Mouse (Mus musculus): ENCODE results near the gene E2f6. TPM values are rescaled to one million over a fixed set of nuclear protein-coding genes. Genes with fewer than 3 reads are reported as not detected.

E2f6 gene
- polyA plus RNA-seq, 1 experiment from 2014 or later, result 28.0 TPM

DNA sequence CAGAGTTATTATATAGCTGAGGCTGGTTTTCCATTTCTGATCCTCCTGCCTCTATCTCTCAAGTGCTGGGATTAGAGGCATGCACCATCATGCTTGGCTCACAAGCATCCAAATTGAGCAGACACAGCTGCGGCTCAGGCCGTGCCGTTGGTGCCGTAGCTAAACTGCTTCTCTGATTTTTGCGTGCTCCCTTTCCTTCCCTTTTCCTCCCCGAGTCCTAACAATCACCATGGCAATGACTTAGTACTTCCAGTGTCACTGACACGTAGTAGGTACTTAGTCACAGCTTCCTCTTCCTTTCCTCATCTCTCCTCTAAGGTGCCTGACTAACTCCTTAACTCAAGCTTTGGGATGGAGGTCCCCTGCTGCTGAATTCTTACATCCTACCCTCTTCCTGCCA lies 64.9 kb downstream of the E2f6 start:
- WGBS, result 80% methylated on average over 7 of the region's 7 CpGs
- H3K9me3 ChIP-seq (ENCODE audit: control insufficient read depth, low read length), result no peaks in the 10 kb centered on the region
- H3K36me3 ChIP-seq (ENCODE audit: control insufficient read depth, insufficient read depth), result no peaks in the 10 kb centered on the region
- no peak overlapping the region for H3K4me3 ChIP-seq (replicated peaks; ENCODE audit: low read length)
- H3K4me2 ChIP-seq (ENCODE audit: low read length), result no peak overlapping the region
- no peaks in the 10 kb centered on the region for H3K27me3 ChIP-seq (replicated peaks; ENCODE audit: control insufficient read depth, insufficient read depth, low read length)
- no peak for ATAC-seq
- no peaks in the 10 kb centered on the region; the same call in 1 of the 2 replicates for H3K4me1 ChIP-seq (replicated peaks; ENCODE audit: control insufficient read depth, insufficient read depth, low read length)
- H3K27ac ChIP-seq (ENCODE audit: low read length), result no peak overlapping the region
- no peak overlapping the region for H3K9ac ChIP-seq (replicated peaks; ENCODE audit: low read depth, low read length)

GRCm38 (mm10) chr12:16876667-16877066 lies 65.9 kb downstream of the E2f6 start:
- H3K27ac ChIP-seq (ENCODE audit: low read length), result no peak overlapping the region
- H3K36me3 ChIP-seq (ENCODE audit: control insufficient read depth, insufficient read depth), result no peaks in the 10 kb centered on the region
- no peak overlapping the region for H3K9ac ChIP-seq (replicated peaks; ENCODE audit: low read depth, low read length)
- WGBS, result 46% methylated on average over 3 of the region's 3 CpGs
- H3K4me1 ChIP-seq (replicated peaks; ENCODE audit: control insufficient read depth, insufficient read depth, low read length), result no peaks in the 10 kb centered on the region; the same call in 1 of the 2 replicates
- H3K27me3 ChIP-seq (replicated peaks; ENCODE audit: control insufficient read depth, insufficient read depth, low read length), result no peaks in the 10 kb centered on the region
- no peaks in the 10 kb centered on the region for H3K9me3 ChIP-seq (ENCODE audit: control insufficient read depth, low read length)
- H3K4me2 ChIP-seq (ENCODE audit: low read length), result no peak overlapping the region
- H3K4me3 ChIP-seq (replicated peaks; ENCODE audit: low read length), result no peak overlapping the region
- no peak for ATAC-seq

DNA sequence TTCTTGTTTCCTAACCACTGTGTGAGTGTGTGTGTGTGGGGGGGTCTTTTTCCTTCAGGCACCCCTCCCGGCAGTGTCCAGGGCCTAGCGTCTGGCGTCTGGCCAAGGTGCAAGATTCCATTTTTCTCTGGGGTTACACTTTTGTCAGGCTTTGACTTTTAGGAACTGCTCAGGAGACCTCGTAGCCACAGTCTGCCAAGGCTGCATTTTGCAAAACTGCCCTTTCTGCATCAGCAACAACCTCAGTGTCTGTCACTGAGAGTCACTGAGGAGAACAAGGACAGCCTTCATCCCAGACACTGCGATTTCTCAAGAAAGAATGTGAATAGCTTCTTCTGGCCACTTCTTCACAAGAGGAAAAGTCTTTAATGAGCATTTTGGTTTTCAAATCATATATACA lies 66.4 kb downstream of the E2f6 start:
- Histone ChIP-seq H3K9ac (replicated peaks; ENCODE audit: low read depth, low read length) (no peak overlapping the region), H3K27ac (ENCODE audit: low read length) (no peak overlapping the region), H3K4me2 (ENCODE audit: low read length) (no peak overlapping the region), H3K4me1 (replicated peaks; ENCODE audit: control insufficient read depth, insufficient read depth, low read length) (no peaks in the 10 kb centered on the region; the same call in 1 of the 2 replicates), H3K9me3 (ENCODE audit: control insufficient read depth, low read length) (no peaks in the 10 kb centered on the region), H3K4me3 (replicated peaks; ENCODE audit: low read length) (no peak overlapping the region), H3K27me3 (replicated peaks; ENCODE audit: control insufficient read depth, insufficient read depth, low read length) (no peaks in the 10 kb centered on the region), H3K36me3 (ENCODE audit: control insufficient read depth, insufficient read depth) (no peaks in the 10 kb centered on the region)
- no peak for ATAC-seq
- 68% methylated on average over 5 of the region's 5 CpGs for WGBS

GRCm38 (mm10) chr12:16877679-16878078 lies 66.9 kb downstream of the E2f6 start:
- no peak for ATAC-seq

GRCm38 (mm10) chr12:16879369-16879768 lies 68.6 kb downstream of the E2f6 start:
- H3K27me3 ChIP-seq (replicated peaks; ENCODE audit: control insufficient read depth, insufficient read depth, low read length), result no peaks in the 10 kb centered on the region
- ATAC-seq, result no peak
- no peaks in the 10 kb centered on the region; the same call in 1 of the 2 replicates for H3K4me1 ChIP-seq (replicated peaks; ENCODE audit: control insufficient read depth, insufficient read depth, low read length)
- no peaks in the 10 kb centered on the region for H3K9me3 ChIP-seq (ENCODE audit: control insufficient read depth, low read length)
- H3K4me2 ChIP-seq (ENCODE audit: low read length), result no peak overlapping the region
- H3K9ac ChIP-seq (replicated peaks; ENCODE audit: low read depth, low read length), result no peak overlapping the region
- WGBS, result 94% methylated on average over 1 of the region's 1 CpGs
- H3K36me3 ChIP-seq (ENCODE audit: control insufficient read depth, insufficient read depth), result no peaks in the 10 kb centered on the region
- no peak overlapping the region for H3K27ac ChIP-seq (ENCODE audit: low read length)
- no peak overlapping the region for H3K4me3 ChIP-seq (replicated peaks; ENCODE audit: low read length)

More at GRCm38 (mm10) chr12:16877679-16878078, 66.9 kb downstream of the E2f6 start:
- Histone ChIP-seq H3K4me3 (replicated peaks; ENCODE audit: low read length) (no peak overlapping the region), H3K27me3 (replicated peaks; ENCODE audit: control insufficient read depth, insufficient read depth, low read length) (no peaks in the 10 kb centered on the region), H3K27ac (ENCODE audit: low read length) (no peak overlapping the region), H3K36me3 (ENCODE audit: control insufficient read depth, insufficient read depth) (no peaks in the 10 kb centered on the region), H3K4me1 (replicated peaks; ENCODE audit: control insufficient read depth, insufficient read depth, low read length) (no peaks in the 10 kb centered on the region; the same call in 1 of the 2 replicates), H3K9ac (replicated peaks; ENCODE audit: low read depth, low read length) (no peak overlapping the region), H3K9me3 (ENCODE audit: control insufficient read depth, low read length) (no peaks in the 10 kb centered on the region), H3K4me2 (ENCODE audit: low read length) (no peak overlapping the region)
- 45% methylated on average over 1 of the region's 1 CpGs for WGBS

DNA sequence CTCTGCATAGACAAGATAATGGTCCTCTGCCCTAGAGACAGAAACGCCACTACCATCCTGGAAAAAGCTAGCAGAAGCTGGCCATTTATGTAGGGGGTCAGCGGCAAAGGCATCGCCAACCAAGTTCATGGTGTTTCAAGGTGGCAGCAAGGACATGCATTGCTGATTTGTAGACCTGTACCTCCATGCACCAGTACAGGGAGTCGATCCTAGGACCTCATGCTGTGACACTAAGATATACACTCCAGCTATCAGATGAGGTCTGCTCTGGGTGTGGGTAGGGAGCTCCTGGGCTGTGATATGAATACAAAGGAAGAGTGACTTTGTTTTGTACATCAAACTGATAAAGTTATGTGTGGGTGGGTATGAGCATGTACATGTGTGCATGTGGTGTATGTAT lies 69.3 kb downstream of the E2f6 start:
- WGBS, result 95% methylated on average over 4 of the region's 4 CpGs
- no peak for ATAC-seq
- Histone ChIP-seq H3K27me3 (replicated peaks; ENCODE audit: control insufficient read depth, insufficient read depth, low read length) (no peaks in the 10 kb centered on the region), H3K27ac (ENCODE audit: low read length) (no peak overlapping the region), H3K9ac (replicated peaks; ENCODE audit: low read depth, low read length) (no peak overlapping the region), H3K4me2 (ENCODE audit: low read length) (no peak overlapping the region), H3K4me3 (replicated peaks; ENCODE audit: low read length) (no peak overlapping the region), H3K9me3 (ENCODE audit: control insufficient read depth, low read length) (no peaks in the 10 kb centered on the region), H3K36me3 (ENCODE audit: control insufficient read depth, insufficient read depth) (no peaks in the 10 kb centered on the region), H3K4me1 (replicated peaks; ENCODE audit: control insufficient read depth, insufficient read depth, low read length) (no peaks in the 10 kb centered on the region; the same call in 1 of the 2 replicates)

DNA sequence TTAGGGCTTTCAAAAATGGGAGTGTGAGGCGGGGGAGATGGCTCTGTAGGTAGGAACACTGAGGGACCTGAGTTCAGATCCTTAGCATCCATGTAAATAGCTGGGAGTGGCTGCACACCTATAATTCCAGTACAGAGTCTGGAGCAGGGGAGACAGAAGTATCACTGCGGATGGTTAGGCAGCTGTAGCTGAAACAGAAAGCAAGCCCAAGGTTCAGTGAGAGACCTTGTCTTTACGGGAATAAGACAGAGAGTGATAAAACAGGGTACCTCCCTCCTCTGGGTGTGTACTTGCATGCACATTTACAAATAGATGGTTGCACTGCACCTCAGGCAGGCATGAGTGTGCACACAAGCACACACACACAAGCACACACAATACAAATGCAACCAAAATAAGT lies 71.7 kb downstream of the E2f6 start:
- H3K4me2 ChIP-seq (ENCODE audit: low read length), result no peak overlapping the region
- H3K27me3 ChIP-seq (replicated peaks; ENCODE audit: control insufficient read depth, insufficient read depth, low read length), result no peaks in the 10 kb centered on the region
- ATAC-seq, result no peak
- H3K4me3 ChIP-seq (replicated peaks; ENCODE audit: low read length), result no peak overlapping the region
- no peaks in the 10 kb centered on the region for H3K4me1 ChIP-seq (replicated peaks; ENCODE audit: control insufficient read depth, insufficient read depth, low read length)
- H3K36me3 ChIP-seq (ENCODE audit: control insufficient read depth, insufficient read depth), result no peaks in the 10 kb centered on the region
- H3K9ac ChIP-seq (replicated peaks; ENCODE audit: low read depth, low read length), result no peak overlapping the region
- WGBS, result 91% methylated on average over 3 of the region's 3 CpGs
- no peaks in the 10 kb centered on the region for H3K9me3 ChIP-seq (ENCODE audit: control insufficient read depth, low read length)
- H3K27ac ChIP-seq (ENCODE audit: low read length), result no peak overlapping the region

DNA sequence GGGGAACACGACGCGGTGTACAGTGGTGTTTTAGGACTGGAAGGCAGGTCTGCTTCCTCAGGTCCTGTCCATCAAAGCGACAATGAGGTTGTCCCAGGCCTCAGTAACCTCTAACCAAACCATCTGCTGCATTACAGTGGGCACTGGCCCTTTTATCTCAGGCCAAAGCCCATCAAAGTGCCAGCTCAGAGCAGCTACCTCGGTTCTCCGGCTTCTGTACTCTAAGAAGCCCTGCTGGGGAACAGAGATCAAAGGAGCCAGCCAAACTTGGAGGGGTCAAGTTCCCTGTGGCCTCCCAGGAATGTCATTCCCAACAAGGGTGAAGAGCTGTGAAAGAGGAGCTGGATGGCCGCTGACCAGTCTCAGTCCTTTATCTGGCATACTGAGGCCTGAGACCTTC lies 72.3 kb downstream of the E2f6 start:
- H3K4me2 ChIP-seq (ENCODE audit: low read length), result no peak overlapping the region
- H3K27me3 ChIP-seq (replicated peaks; ENCODE audit: control insufficient read depth, insufficient read depth, low read length), result no peaks in the 10 kb centered on the region
- 76% methylated on average over 7 of the region's 7 CpGs for WGBS
- no peaks in the 10 kb centered on the region for H3K9me3 ChIP-seq (ENCODE audit: control insufficient read depth, low read length)
- ATAC-seq, result no peak
- H3K4me3 ChIP-seq (replicated peaks; ENCODE audit: low read length), result no peak overlapping the region
- H3K9ac ChIP-seq (replicated peaks; ENCODE audit: low read depth, low read length), result no peak overlapping the region
- H3K36me3 ChIP-seq (ENCODE audit: control insufficient read depth, insufficient read depth), result no peaks in the 10 kb centered on the region
- H3K4me1 ChIP-seq (replicated peaks; ENCODE audit: control insufficient read depth, insufficient read depth, low read length), result no peaks in the 10 kb centered on the region
- no peak overlapping the region for H3K27ac ChIP-seq (ENCODE audit: low read length)

- Histone ChIP-seq H3K4me3 (replicated peaks; ENCODE audit: low read length) (no peak overlapping the region), H3K9ac (replicated peaks; ENCODE audit: low read depth, low read length) (no peak overlapping the region), H3K9me3 (ENCODE audit: control insufficient read depth, low read length) (no peaks in the 10 kb centered on the region), H3K4me1 (replicated peaks; ENCODE audit: control insufficient read depth, insufficient read depth, low read length) (no peaks in the 10 kb centered on the region), H3K4me2 (ENCODE audit: low read length) (no peak overlapping the region), H3K27me3 (replicated peaks; ENCODE audit: control insufficient read depth, insufficient read depth, low read length) (no peaks in the 10 kb centered on the region), H3K36me3 (ENCODE audit: control insufficient read depth, insufficient read depth) (no peaks in the 10 kb centered on the region), H3K27ac (ENCODE audit: low read length) (no peak overlapping the region)
- no peak for ATAC-seq
- 95% methylated on average over 4 of the region's 4 CpGs for WGBS
Measured at GRCm38 (mm10) chr12:16884534-16884933, 73.8 kb downstream of the E2f6 start.

- H3K36me3 ChIP-seq (ENCODE audit: control insufficient read depth, insufficient read depth), result no peaks in the 10 kb centered on the region
- ATAC-seq, result no peak
Measured at GRCm38 (mm10) chr12:16886354-16886753, 75.6 kb downstream of the E2f6 start.

More at GRCm38 (mm10) chr12:16886354-16886753, 75.6 kb downstream of the E2f6 start:
- Histone ChIP-seq H3K9ac (replicated peaks; ENCODE audit: low read depth, low read length) (no peak overlapping the region), H3K27ac (ENCODE audit: low read length) (no peak overlapping the region), H3K27me3 (replicated peaks; ENCODE audit: control insufficient read depth, insufficient read depth, low read length) (no peaks in the 10 kb centered on the region), H3K4me3 (replicated peaks; ENCODE audit: low read length) (no peak overlapping the region), H3K4me1 (replicated peaks; ENCODE audit: control insufficient read depth, insufficient read depth, low read length) (no peaks in the 10 kb centered on the region), H3K9me3 (ENCODE audit: control insufficient read depth, low read length) (no peaks in the 10 kb centered on the region), H3K4me2 (ENCODE audit: low read length) (no peak overlapping the region)
- 87% methylated on average over 6 of the region's 6 CpGs for WGBS
